Mouse (Mus musculus): Measurements from ENCODE around the gene Slain2.
A peak's percentile ranks its signal among the peaks of the same experiment; 100 is the strongest.

Slain2 gene

GRCm38 (mm10) chr5:72913648-72914557 lies at the start of gene Slain2:
Gene Slain2, plus strand, starts transcription at chr5:72914304.
- DNase-seq (ENCODE audit: low read depth) = peak; percentile 97

GRCm38 (mm10) chr5:72864654-72865178 lies 49.4 kb upstream of the Slain2 start:
- no peak for DNase-seq (ENCODE audit: low read depth)

DNA sequence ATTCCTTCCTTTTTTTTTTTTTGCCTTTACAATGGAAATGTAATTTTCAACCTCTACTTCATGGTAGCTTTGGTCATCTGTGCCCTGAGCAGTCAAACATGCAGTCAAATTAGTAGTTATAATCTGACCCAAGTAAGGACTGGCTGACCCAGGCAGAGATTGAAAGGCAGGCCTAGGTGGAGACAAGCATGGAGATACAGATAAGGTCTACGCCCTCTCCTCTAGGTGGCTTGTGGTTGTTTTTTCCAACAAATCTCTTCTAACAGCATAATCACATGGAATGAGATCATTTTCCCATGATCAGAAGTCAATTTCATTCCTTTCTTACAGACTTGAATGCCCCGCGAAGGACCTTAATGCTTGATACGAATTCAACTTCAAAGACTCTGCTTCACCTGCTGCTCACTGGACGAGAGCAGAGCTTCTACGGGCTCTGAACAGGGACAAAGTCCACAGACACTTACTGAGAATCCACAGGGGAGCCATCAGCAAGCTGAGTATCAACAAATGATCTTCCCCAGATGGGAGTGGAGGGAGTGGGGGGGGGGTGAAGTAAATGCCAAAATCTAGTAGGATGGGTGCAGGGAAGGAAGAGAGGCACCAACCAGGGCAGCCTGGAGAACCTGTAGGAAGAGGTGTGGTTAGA lies 47.7 kb upstream of the Slain2 start:
- DNase-seq (ENCODE audit: low read depth) = no peak

GRCm38 (mm10) chr5:72867036-72867672 lies 47.0 kb upstream of the Slain2 start:
- peak; percentile 57 for DNase-seq (ENCODE audit: low read depth)

- peak; percentile 94 for DNase-seq (ENCODE audit: low read depth)
Observed at GRCm38 (mm10) chr5:72868091-72868875, 45.8 kb upstream of the Slain2 start, which contains the start of gene Tec. Gene Tec, minus strand, starts transcription at chr5:72868483.

- DNase-seq (ENCODE audit: low read depth) = no peak
Observed at GRCm38 (mm10) chr5:72869779-72870608, 44.1 kb upstream of the Slain2 start.

DNA sequence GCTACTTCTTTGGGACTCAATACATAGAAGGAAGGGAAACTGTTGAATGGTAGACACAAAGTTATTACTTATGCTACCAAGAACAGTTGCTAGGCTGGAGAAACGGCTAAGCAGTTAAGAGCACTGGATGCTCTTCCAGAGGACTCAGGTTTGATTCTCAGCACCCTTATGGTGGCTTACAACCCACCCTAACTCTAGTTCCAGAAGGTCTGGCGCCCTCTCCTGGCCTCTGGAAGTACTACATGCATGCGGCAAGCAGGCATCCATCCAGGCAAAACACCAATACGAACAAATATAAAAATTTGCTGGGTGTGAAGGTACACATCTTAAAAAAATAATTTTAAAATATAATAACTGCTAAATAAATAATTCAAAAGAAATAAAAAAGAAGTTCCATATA lies 43.0 kb upstream of the Slain2 start:
- no peak for DNase-seq (ENCODE audit: low read depth)

GRCm38 (mm10) chr5:72879736-72880135 lies 34.4 kb upstream of the Slain2 start:
- DNase-seq (ENCODE audit: low read depth) = peak; percentile 64

GRCm38 (mm10) chr5:72881748-72882411 lies 32.2 kb upstream of the Slain2 start:
- DNase-seq (ENCODE audit: low read depth) = no peak

- peak; percentile 76 for DNase-seq (ENCODE audit: low read depth)
Observed at GRCm38 (mm10) chr5:72882412-72882765, 31.7 kb upstream of the Slain2 start.

DNA sequence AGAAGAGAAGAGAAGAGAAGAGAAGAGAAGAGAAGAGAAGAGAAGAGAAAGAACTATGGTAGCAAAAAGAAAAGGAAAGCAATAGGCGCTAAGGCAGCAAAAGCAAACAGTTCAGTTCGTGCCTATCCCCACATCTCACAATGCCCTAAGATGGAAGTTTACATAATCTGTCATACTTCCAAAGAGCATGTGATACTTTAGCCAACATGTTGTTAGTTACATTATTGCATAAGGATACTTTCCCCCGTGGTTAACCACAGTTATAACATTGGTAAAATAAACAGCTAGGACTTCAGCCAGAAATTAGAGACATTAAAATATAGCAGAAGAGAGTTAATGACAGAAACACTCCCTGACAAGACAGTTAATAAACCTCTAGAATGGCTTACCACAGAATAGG lies 30.4 kb upstream of the Slain2 start:
- DNase-seq (ENCODE audit: low read depth) = peak; percentile 85

DNA sequence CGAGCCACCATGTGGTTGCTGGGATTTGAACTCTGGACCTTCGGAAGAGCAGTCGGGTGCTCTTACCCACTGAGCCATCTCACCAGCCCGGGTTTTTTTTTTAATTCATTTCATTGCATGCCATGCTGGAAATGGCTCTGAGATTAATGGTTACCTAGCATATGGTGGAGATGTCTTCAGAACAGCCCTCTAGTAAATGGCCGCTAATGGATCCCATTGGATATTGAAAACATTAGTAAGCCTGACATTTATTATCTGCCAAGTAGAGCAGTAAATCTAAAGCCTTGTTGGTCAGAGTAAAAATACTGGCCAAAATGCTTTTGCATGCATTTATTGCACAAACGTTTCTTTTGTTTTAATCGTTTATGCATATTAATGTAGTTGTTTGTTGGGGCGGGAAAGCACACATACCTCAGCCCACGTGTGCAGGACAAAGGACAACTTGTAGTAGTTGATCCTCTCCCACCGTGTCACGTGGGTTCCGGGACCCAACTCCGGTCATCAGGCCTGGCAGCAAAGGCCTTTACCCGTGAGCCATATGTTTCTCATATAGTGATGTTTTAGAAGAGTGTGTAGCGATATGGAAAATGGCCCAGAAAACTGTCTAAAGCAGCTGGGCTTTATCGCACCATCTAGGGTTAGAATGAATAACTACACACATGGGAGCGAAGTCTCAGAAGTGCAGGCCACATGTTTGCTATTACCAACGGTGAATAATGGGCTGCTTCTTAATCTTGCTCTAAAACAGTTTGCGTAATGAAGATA lies 27.5 kb upstream of the Slain2 start:
- no peak for DNase-seq (ENCODE audit: low read depth)

DNA sequence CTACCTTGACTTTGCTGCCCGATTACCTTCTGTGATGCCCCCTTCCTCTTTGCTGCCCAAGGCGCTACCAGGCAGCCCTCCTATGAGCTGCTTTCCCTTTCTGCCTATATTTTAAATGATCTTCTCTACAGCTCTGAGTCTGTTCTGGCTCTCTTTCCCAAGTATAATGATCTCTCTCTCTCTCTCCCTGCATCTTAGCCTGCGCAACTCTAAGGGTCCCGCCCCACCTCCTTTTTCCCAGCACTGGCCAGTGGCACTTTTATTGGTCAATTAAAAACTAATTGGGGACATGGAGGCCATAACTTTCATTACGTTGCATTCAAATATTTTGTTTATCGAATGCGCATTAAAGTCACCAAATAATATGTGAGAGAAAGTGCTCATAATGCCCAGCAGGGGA lies 25.8 kb upstream of the Slain2 start:
- no peak for DNase-seq (ENCODE audit: low read depth)

- peak; percentile 77 for DNase-seq (ENCODE audit: low read depth)
Observed at GRCm38 (mm10) chr5:72891534-72891933, 22.6 kb upstream of the Slain2 start.

- peak; percentile 69 for DNase-seq (ENCODE audit: low read depth)
Observed at GRCm38 (mm10) chr5:72893987-72894386, 20.1 kb upstream of the Slain2 start.

DNA sequence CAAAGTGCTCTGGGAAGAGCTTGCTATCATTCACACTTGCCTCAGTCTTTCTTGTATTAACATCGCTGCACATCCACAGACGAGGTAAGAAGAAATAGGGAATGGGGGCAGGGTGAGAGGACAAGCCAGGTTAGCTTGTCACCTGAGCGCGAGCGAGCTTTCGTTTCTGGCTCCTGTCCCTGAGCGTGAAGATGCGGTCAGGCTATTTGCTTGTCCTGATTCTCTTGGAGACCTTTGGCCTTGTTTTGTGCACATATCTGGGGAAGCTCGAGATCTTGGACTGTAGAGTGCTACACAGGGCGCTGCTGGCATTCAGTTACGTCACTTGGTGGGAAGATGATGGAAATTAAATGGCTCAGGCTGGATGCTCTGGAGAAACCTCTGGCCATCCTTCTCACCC lies 18.8 kb upstream of the Slain2 start:
- no peak for DNase-seq (ENCODE audit: low read depth)

GRCm38 (mm10) chr5:72896478-72897279 lies 17.4 kb upstream of the Slain2 start:
- DNase-seq (ENCODE audit: low read depth) = peak; percentile 34

DNA sequence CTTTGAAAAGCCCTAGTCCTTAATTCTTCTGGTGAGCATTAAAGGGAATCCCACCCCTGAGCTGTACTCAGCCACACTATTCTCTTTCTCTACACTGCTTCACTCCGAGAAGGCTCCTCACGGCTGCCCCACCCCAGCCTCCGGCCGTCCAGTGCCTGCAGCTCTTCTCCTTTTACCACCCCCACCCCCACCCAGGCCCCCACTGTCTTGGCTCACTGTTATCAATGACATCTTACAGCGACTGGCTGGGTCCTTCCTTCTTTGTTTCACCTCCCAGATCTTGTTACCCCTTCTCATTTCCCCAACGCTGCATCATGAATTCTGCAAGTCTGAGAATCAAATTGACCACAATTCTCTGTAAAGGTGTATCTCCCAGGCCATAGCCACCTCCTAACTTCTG lies 16.1 kb upstream of the Slain2 start:
- DNase-seq (ENCODE audit: low read depth) = no peak

DNA sequence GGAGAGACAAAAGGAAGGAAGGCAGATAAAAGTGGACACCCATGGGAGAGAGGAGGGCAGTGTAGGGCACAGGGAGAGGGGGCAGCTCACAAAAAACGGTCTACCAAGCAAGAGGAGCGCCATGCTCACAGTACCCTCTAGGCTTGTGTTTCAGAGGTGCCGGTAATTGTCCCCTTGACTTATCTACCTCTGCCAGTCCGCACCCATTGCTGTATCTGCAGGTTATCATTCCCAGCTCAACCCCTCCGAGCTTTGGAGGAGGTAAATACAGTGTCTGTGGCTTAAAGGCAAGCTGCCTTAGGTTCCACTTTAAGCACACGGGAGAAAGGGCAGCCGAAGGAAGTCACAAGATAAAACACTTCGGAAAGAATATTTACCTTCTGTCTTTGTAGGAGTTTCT lies 14.8 kb upstream of the Slain2 start:
- DNase-seq (ENCODE audit: low read depth) = no peak
